Mouse (Mus musculus): ENCODE measurements at regions not wholly inside any gene's neighbourhood (a gene's known extent, or its start where the extent isn't known, plus 50 kb on each side); places are given as distances from the start of the nearest gene placed in this dataset.
"Not testable (repeated sequence)": the region's sequence is repeated elsewhere in the genome, so short reads cannot be mapped to it uniquely, and the experiment has no call there.

GRCm38 (mm10) chr19:27128501-27128900 lies 87.8 kb upstream of the Vldlr start:
- not testable (repeated sequence) for DNase-seq (ENCODE audit: low read depth, low spot score)

GRCm38 (mm10) chr19:27134360-27134759 lies 81.9 kb upstream of the Vldlr start:
- no peak for DNase-seq (ENCODE audit: low read depth, low spot score)

GRCm38 (mm10) chr19:27140892-27141291 lies 75.4 kb upstream of the Vldlr start:
- DNase-seq (ENCODE audit: low read depth, low spot score), result no peak

- DNase-seq (ENCODE audit: low read depth, low spot score), result no peak
Measured at GRCm38 (mm10) chr19:27142181-27142580, 74.1 kb upstream of the Vldlr start.

GRCm38 (mm10) chr19:27147404-27147803 lies 68.9 kb upstream of the Vldlr start:
- DNase-seq (ENCODE audit: low read depth, low spot score), result no peak

GRCm38 (mm10) chr19:27148330-27148729 lies 68.0 kb upstream of the Vldlr start:
- DNase-seq (ENCODE audit: low read depth, low spot score), result no peak

DNA sequence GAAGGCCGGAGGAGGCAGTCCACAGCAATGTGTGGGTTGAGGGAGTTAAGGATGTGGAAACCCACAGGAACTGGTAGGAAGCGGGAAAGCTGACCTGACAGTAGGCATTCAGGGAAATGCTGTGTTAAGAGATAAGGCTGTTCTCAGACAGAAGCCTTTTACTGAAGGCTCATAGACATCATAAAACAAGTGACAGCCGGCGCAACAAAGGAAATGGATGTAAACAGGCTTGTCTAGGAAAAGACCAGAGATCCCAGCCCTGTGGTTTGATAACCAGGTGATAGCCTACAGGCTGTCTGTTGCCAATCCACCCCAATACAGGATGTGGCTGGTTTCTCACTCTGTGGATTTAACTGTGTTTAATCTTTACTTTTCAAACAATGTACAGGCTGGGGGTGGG lies 66.7 kb upstream of the Vldlr start:
- DNase-seq (ENCODE audit: low read depth, low spot score), result no peak

- no peak for DNase-seq (ENCODE audit: low read depth, low spot score)
Measured at GRCm38 (mm10) chr19:27161933-27162332, 54.4 kb upstream of the Vldlr start.

Data from ZHBTc4 (cell line).